Mouse (Mus musculus): Measurements from ENCODE around the gene Olfr769.

- TF ChIP-seq CTCF (IDR thresholded peaks at IDR 0.05; ENCODE audit: borderline replicate concordance, insufficient read depth, low read depth, low read length) (no peak), POLR2A (IDR thresholded peaks at IDR 0.05; ENCODE audit: borderline replicate concordance, insufficient read depth, low read length) (no peak)
Measured at GRCm38 (mm10) chr10:129068877-129069276, 48.8 kb downstream of the Olfr769 start, which contains the start of gene Olfr766-ps1.

All from cerebellum, adult 2 months (tissue).